Mouse (Mus musculus): ENCODE results near the gene Gm15293.
"Not testable (repeated sequence)": the region's sequence is repeated elsewhere in the genome, so short reads cannot be mapped to it uniquely, and the experiment has no call there.

The Gm15293 gene

GRCm38 (mm10) chr8:21201261-21201660 is at the start of gene Gm15293:
TSS of gene Gm15293 (plus strand) at chr8:21201561.
- DNase-seq: not testable (repeated sequence)

- not testable (repeated sequence) for DNase-seq
Measured at GRCm38 (mm10) chr8:21161977-21162376, 39.4 kb upstream of the Gm15293 start, which contains the start of gene Defa22. TSS of gene Defa22 (plus strand) at chr8:21162277.

GRCm38 (mm10) chr8:21191314-21191713 is 10.0 kb upstream of the Gm15293 start, which contains the start of gene Defa31:
TSS of gene Defa31 (plus strand) at chr8:21191614.
- DNase-seq: not testable (repeated sequence)

All from cerebellum, adult 9-11 months (tissue).